Mouse (Mus musculus) B cell, adult 2 months (primary cell): ENCODE measurements around the gene Gm20671.
"Not testable (repeated sequence)": the region's sequence is repeated elsewhere in the genome, so short reads cannot be mapped to it uniquely, and the experiment has no call there.

Experiments used
- DNase-seq, 2 experiments: peaks; one replicate each; pipeline ENCODE4 v3.0.0; 2022

Gm20671 gene

GRCm38 (mm10) chr5:32827009-32827408, at the start of gene Gm20671:
Gene Gm20671 (minus strand): TSS chr5:32827109.
- DNase-seq = no peak

DNA sequence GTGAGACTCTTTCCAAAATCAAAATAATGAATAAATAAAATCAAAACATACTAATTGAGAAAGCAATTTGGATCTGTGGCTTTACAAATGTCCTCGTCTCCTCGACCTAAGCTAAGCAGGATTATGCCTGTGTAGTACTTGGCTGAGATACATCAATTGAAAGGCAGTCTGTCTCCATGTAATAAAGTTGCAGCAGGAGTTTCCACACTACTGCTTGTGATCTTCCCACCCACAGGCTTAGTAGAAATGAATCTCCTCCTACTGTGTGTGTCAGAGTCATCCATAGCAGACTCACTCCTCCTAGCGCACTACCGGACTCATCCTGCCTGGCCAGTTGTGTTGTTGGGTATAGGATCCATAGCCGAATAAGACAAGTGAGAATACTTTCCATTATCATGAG, 45.4 kb upstream of the Gm20671 start:
- no peak for DNase-seq

- DNase-seq = peak; percentile 40 to 46
Observed at GRCm38 (mm10) chr5:32869389-32870024, 42.6 kb upstream of the Gm20671 start.

DNA sequence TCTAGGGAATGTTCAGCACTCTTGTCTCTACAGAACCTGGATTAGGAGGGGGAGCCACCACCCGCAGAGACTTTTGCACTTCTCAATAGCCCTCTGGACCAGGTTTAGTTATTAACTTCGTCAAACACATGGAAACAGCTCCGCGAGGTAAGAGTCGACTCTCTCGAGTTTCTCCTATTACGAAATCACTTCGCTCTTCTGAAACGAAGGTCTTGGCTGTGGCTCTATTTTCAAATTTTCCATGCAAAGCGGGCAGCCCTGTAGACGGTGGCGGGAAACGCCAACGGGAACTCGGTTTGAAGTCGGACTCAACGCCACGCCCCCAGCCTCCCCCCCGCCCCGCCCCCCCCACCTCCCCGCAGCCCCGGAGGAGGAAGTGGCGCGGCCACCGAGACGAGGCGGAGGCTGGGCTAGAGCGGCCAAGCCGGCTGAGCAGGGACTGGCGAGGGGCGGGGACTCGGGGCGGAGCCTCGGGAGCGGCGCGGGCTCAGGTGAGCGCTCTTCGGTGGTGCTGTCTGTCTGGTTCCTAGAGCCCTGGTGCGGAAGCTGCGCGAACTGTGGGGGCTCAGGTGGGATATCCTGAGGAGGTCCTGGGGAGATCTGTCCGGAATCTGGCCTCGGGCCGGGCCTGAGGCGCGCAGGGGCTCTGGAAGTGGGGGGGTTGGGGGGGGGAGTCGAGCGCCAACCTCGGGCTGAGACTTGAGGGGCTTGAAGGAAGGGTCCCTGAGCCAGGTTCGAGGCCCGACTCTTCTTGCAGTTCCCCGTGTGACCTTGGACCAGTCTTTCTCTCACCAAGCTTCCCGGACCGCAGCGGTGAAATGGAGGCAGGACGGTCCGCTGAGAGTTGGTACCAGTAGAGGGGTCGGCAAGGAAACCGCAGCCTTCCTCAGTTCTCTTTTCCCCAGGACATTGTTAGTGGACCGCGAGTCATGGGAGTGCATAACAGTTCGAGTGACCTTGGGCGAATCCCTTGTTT, 36.6 kb upstream of the Gm20671 start, which contains the start of gene Depdc5:
Depdc5 (plus strand) TSS at position 449 of the 976 bp plus-strand sequence.
- DNase-seq = peak; percentile 97 to 98

GRCm38 (mm10) chr5:32862469-32863132, 35.7 kb upstream of the Gm20671 start:
- no peak for DNase-seq

DNA sequence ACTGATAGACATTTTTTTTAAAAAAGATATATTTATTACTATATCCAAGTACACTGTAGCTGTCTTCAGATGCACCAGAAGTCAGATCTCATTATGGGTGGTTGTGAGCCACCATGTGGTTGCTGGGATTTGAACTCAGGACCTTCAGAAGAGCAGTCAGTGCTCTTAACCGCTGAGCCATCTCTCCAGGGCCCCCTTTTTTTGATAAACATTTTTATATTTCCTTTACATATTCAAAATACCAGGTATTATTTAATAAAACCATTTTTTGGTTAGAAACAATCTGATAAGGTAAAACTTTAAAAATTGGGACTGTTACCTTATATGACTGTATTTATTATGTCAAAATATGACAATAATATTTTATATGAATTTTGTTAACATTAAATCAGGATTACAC, 34.2 kb upstream of the Gm20671 start:
- no peak for DNase-seq

DNA sequence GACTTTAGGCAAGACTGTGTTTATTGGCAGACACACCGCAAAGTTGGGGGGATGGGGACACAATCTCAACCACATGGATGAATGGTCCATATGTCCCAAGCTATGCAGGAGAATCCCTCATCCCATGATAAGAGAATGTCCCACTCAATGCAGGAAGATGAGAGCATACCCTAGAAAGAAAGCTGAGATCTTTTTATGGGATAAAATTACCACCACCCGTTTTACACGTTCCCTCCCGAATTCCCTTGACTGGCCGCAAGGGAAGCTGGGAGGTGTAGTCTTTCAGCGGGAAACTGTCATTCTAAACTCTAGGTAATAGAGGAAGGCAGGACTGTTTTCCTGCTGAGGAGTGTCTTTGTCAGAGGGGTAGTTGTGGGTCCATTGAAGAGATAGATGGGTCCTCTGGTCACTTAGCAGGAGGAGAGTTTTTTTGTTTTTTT, 30.9 kb upstream of the Gm20671 start:
- DNase-seq = peak; percentile 24 to 27

DNA sequence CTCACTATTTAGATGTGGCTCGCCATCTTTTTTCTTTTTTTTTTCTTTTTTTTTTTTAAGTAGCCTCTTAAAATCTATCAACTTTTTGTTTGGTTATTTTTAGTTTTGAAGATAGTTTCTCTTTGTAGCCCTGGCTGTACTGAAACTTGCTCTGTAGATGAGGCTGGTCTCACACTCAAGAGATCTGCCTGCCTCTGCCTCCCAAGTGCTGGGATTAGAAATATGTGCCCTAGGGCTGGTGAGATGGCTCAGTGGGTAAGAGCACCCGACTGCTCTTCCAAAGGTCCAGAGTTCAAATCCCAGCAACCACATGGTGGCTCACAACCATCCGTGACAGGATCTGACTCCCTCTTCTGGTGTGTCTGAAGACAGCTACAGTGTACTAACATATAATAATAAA, 28.4 kb upstream of the Gm20671 start:
- DNase-seq = not testable (repeated sequence)

- no peak for DNase-seq
Observed at GRCm38 (mm10) chr5:32854818-32855217, 27.9 kb upstream of the Gm20671 start.

DNA sequence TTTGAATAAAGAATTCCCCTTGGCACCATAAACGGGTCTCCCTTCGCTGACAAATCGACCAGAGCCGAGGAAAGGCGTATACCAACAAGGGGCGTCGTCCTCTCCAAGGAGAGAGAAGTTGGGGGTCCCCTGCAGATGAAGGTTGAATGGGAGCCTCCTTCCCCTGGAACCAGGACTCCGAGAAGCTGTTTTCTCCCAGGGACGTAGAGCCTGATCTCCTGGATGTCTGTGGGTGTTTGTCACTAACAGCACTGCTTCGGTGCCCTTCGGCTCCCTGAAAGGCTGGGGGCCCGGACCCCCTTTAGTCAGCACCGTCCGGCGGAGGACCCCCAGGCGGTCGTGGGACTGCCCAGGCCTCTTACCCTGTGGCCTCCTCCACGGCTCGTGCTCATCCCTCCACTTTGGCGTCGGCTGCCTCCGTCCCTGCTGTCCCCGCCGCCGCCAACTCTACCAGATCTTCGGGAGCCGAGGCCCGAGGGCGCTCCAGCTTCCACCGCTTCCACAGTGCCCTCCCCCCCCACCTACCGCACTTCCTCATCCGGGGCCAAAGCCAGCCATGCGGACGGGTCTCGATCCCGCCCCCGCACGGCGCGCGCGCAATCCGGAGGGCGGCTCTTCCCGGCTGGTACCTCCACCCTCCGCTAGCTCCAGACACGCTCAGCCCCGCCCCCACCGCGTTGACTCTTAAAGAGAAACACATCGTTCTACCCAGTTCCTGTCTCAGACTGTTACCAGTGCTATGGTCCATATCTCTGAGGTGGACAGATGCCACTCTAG, 27.0 kb upstream of the Gm20671 start, which contains the start of gene Prr14l:
Prr14l (minus strand) TSS at position 526 of the 777 bp plus-strand sequence.
- peak; percentile 100 for DNase-seq

- DNase-seq = no peak
Observed at GRCm38 (mm10) chr5:32852026-32852425, 25.1 kb upstream of the Gm20671 start.

DNA sequence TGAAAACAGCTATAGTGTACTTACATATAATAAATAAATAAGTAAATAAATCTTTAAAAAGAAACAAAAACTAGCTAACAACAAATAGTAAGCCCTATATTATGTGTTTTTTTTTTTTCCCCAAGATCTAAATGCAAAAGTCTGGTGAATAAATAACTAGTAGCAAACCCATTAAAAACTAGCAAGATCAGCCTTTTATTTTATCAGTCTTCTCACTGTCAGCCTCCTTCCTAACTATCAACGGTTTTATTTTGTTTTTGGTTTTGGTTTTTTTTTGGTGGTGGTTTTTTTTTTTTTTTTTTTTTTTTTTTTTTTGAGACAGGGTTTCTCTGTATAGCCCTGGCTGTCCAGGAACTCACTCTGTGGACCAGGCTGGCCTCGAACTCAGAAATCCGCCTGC, 22.7 kb upstream of the Gm20671 start:
- DNase-seq = not testable (repeated sequence)

DNA sequence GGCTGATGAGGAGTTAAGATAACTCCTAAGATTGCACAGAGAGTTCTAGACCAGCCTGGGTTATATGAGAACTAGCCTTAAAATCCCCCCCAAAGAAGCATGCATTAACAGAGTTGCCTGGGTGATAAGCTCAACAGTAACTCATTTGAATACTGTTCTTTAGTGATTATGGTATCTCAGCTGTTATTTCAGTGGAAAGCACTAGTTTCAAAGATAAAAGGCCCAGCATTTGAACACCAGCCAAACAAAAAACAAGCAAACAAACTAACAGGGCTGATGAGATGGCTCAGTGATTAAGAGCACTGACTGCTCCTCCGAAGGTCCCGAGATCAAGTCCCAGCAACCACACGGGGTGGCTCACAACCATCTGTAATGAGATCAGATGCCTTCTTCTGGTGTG, 22.3 kb upstream of the Gm20671 start:
- DNase-seq = no peak

GRCm38 (mm10) chr5:32840029-32840428, 13.1 kb upstream of the Gm20671 start:
- peak; percentile 22 to 42 for DNase-seq

DNA sequence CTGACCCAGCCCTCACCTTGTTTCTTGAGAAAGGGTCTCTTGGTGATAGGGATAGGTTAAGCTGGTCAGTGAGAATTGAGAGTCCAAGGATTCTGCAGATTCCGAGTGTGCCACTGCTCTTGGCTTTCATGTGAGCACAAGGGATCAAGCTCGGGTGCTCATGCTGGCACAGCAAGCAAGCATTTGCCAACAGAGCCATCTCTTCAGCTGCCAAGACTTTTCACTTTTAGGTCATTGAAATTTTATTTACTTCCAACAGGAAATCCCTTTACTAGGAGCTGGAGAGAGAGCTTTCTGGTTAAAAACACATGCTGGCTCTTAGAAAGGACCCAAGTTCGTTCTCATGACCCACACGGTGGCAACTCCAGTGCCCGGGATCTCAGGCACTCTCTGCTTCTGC, 10.1 kb upstream of the Gm20671 start:
- DNase-seq = no peak

DNA sequence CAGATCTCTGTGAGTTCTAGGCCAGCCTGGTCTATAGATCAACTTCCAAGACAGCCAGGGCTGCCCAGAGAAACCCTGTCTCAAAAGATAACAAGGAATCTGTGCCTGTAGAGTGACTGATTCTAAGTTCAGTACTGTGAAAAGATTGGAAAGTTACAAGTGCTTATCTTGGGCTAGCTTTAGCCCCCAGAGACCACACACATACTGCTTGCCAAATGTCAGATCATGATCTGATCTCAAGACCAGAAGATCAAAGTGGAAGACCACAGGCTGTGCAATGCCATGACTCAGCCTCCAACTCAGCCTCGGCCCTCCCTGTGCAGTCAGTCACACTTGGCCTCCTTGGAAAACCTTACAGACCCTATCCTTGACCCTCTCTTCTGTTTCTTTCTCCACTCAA, 7.6 kb upstream of the Gm20671 start:
- no peak for DNase-seq

DNA sequence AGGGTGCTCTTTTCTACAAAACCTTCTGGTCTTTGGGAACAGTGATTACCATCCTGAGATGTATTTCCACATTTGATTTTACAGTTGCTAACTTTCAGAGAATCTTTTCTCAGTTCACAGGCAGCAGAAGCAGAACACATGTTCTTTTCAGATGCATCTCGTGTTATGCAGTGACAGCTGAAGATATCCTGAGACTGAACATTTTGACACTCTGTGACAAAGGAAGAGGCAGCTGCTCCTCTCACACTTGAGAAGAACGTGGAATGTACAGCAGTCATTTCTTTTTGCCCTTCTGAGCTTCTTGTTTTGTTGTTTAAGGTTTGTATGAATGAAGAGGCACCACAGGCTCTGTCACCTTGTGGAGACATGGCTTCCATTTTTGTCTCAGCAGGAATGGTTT, 3.1 kb upstream of the Gm20671 start:
- DNase-seq = no peak

- not testable (repeated sequence) for DNase-seq
Observed at GRCm38 (mm10) chr5:32828766-32829165, 1.9 kb upstream of the Gm20671 start.

DNA sequence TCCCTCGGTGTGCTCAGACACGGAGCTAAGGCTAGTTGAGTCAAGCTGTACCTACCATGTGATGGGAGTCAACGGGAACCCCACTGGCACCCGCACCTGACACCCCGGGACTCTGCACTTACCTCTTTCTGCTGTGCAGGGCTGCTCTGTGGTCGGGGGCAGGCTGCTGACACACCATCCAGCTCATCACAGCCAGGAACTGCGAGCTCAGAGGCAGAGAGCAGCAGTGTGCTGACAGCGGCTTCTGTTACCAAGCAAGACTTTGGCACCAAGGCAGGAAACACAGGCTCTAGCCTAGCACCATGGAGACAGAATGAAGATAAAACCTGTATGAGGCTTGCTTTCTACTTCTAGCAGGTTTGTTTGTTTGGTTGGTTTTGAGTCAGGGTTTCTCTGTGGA, 6.4 kb downstream of the Gm20671 start:
- DNase-seq = no peak

GRCm38 (mm10) chr5:32815396-32815795, 11.5 kb downstream of the Gm20671 start:
- no peak for DNase-seq

DNA sequence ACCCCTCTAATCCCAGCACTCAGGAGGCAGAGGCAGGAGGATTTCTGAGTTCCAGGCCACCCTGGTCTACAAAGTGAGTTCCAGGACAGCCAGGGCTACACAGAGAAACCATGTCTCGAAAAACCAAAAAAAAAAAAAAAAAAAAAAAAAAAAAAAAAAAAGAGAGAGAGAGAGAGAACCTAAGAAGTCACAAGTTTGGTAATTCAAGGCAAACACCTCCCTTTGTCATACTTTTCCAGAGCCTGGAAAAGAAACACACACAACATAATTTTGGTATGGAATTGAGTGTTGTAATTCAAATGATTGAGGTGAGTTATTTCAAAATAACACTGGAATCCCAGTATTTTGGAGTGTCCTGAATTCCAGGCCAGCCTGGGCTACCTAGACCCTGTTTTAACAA, 40.5 kb downstream of the Gm20671 start:
- not testable (repeated sequence) for DNase-seq

DNA sequence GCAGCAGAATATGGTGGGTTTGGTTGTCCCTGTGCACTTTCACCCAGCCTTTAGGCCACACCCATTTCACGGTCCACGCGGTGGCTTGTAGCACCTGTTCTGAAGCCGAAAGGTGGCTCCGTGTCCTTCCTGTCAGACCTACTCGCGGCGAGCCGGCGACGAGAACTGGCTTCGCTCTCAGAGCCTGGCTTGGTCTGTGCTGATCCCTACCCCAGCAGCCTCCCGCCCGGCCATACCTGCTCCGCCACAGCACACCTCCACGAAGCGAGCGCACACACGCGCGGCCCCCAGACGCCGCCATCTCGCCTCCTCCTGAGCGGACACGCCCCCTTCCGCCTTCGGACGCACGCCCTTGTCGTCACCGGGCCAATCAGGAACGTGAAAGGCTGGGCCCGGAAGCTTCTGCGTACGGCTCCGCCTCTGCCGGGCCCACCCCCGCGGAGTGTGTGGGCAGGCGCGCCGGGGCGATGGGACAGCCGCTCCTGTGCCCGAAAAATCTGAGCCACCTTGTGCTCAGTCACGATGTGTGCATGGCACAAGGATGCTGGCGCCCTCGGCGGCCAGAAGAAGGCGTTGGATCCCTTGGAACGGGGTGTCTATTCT, 41.5 kb downstream of the Gm20671 start, which contains the start of gene Pisd:
Pisd (minus strand) TSS at position 334 of the 603 bp plus-strand sequence.
- peak; percentile 95 for DNase-seq
